Mouse (Mus musculus): ENCODE measurements around the gene Adprh. TPM values are rescaled to one million over a fixed set of nuclear protein-coding genes. Genes with fewer than 3 reads are reported as not detected.

The Adprh gene
- polyA plus RNA-seq, 1 experiment: 38.1 TPM

DNA sequence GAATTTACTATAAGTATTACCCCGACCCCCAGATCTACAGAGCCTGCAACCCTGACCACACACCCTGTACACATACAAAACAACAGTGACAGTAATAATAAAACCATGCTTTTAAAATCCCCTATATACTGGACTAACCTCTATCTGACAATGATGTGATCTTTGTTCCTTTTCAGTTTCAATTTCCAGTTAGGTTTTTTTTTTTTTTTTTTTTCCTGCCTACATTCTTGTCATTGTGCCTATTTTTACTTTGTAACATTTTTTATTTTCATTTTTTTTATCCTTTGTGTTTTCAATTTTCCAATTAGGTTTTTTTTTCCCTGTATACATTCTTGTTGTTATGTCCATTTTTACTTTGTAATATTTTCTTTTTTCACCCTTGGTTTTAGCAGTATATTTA lies 26.7 kb downstream of the Adprh start:
- Histone ChIP-seq H3K4me3 (ENCODE audit: insufficient read depth, low read length) (no peak overlapping the region), H3K4me1 (ENCODE audit: control insufficient read depth, insufficient read depth, low read length) (no peaks in the 10 kb centered on the region), H3K27ac (ENCODE audit: insufficient read depth, low read depth, low read length) (no peak overlapping the region)
- TF ChIP-seq POLR2A (IDR thresholded peaks at IDR 0.05; ENCODE audit: borderline replicate concordance, low read depth, low read length) (no peak), CTCF (IDR thresholded peaks at IDR 0.05; ENCODE audit: low read depth, low read length) (no peak)

DNA sequence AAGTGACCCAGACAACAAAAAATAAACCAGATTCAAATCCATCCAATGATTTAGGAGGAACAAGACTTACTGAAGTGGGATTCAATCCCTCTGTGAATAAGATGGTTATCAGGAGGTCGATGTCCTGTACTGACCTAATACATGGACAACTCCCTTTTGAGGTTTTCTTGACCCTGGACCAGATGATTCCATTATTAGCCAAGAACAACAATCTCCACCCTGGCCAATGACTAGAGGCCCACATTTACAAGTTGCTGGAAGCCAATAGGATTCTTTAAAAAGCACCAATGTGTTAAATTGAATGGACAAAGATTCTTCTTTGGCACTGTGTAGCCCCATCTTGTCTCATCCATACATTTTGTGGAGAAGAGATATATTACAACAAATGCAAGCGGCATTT lies 27.1 kb downstream of the Adprh start:
- H3K4me3 ChIP-seq (ENCODE audit: insufficient read depth, low read length): no peak overlapping the region
- no peak overlapping the region for H3K27ac ChIP-seq (ENCODE audit: insufficient read depth, low read depth, low read length)
- no peak for TF ChIP-seq POLR2A (IDR thresholded peaks at IDR 0.05; ENCODE audit: borderline replicate concordance, low read depth, low read length)
- TF ChIP-seq CTCF (IDR thresholded peaks at IDR 0.05; ENCODE audit: low read depth, low read length): no peak
- no peaks in the 10 kb centered on the region for H3K4me1 ChIP-seq (ENCODE audit: control insufficient read depth, insufficient read depth, low read length)

DNA sequence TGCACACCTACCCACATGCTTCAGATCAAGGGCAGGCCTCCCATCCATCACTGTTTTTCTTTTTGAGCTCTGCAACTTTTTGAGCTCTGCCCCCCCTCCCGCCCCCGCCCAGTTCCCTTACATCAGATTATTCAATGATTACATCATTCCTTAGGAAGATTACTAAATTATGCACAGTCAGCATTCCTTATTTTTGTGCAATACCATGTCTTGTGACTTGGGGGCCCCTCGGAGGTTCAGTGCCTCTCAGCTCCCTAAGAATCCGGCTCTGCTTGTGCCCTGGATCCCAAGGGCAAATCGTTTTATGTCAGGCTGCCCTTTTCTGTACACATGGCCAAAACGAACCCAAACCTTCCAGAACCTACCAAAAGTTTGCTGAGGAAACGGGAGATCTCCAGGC lies 37.5 kb downstream of the Adprh start:
- Histone ChIP-seq H3K4me3 (ENCODE audit: insufficient read depth, low read length) (no peak overlapping the region), H3K27ac (ENCODE audit: insufficient read depth, low read depth, low read length) (no peak overlapping the region), H3K4me1 (ENCODE audit: control insufficient read depth, insufficient read depth, low read length) (peaks cover 12% of the 10 kb centered on the region)
- TF ChIP-seq CTCF (IDR thresholded peaks at IDR 0.05; ENCODE audit: low read depth, low read length) (no peak), POLR2A (IDR thresholded peaks at IDR 0.05; ENCODE audit: borderline replicate concordance, low read depth, low read length) (no peak)

DNA sequence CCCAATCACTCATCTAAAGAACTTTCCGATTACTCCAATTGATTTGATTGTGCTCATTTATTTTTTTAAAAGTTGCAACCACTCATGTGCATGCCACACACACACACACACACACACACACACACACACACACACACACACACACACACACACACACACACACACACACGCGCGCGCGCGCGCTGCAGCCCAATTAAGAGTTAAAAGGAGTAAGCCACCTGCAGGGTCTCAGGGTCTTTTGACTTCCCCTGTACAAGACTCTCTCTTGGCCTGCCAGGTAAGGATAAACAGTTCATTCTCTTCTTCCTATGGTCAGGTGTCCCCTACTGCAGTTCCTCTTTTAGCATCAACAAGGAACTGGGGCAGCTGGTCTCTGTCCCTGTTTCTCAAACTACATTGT lies 44.1 kb downstream of the Adprh start:
- TF ChIP-seq POLR2A (IDR thresholded peaks at IDR 0.05; ENCODE audit: borderline replicate concordance, low read depth, low read length): no peak
- TF ChIP-seq CTCF (IDR thresholded peaks at IDR 0.05; ENCODE audit: low read depth, low read length): no peak
- H3K27ac ChIP-seq (ENCODE audit: insufficient read depth, low read depth, low read length): no peak overlapping the region
- H3K4me1 ChIP-seq (ENCODE audit: control insufficient read depth, insufficient read depth, low read length): peaks cover 20% of the 10 kb centered on the region
- no peak overlapping the region for H3K4me3 ChIP-seq (ENCODE audit: insufficient read depth, low read length)

DNA sequence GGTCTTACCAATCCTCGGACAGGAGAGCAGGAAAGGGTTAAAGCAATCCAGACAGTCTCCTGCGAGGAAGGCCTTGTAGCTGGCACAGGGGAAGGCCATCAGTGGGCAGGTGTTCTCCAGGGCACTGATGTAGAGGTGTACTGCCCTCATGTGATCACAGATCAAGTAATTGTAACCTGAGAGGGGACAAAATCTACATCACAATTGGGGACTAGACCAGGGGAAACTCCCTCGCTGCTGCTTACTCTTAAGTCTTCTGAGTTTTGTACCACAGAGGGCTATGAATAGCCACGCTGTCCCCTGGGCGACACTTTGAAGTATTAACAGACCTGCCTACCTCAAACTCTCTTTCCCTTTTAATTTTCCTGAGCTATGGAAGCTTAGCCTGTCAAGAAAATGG lies 44.9 kb downstream of the Adprh start:
- no peak for TF ChIP-seq CTCF (IDR thresholded peaks at IDR 0.05; ENCODE audit: low read depth, low read length)
- TF ChIP-seq POLR2A (IDR thresholded peaks at IDR 0.05; ENCODE audit: borderline replicate concordance, low read depth, low read length): no peak
- H3K4me3 ChIP-seq (ENCODE audit: insufficient read depth, low read length): no peak overlapping the region
- no peak overlapping the region for H3K27ac ChIP-seq (ENCODE audit: insufficient read depth, low read depth, low read length)
- peaks cover 23% of the 10 kb centered on the region for H3K4me1 ChIP-seq (ENCODE audit: control insufficient read depth, insufficient read depth, low read length)

DNA sequence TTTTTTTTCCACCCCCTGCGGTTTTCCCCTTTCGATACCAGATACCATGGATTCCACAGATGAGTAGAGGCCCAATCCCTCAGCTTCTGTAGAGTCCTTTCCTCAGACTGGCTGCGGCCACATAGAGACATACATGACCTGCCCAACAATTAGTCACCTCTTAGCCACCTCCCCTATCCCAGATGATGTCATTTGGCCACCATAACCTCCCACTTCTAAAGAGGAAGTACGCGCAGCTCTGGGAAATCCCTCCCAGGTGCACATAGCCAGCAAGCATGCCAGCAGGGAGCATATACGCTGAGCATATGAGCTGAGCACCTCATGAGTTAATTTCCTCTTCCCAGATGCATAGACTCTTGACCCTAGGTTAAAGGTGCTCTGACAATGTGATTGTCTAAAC lies 45.8 kb downstream of the Adprh start:
- peaks cover 23% of the 10 kb centered on the region for H3K4me1 ChIP-seq (ENCODE audit: control insufficient read depth, insufficient read depth, low read length)
- H3K4me3 ChIP-seq (ENCODE audit: insufficient read depth, low read length): no peak overlapping the region
- no peak overlapping the region for H3K27ac ChIP-seq (ENCODE audit: insufficient read depth, low read depth, low read length)
- TF ChIP-seq POLR2A (IDR thresholded peaks at IDR 0.05; ENCODE audit: borderline replicate concordance, low read depth, low read length) (no peak), CTCF (IDR thresholded peaks at IDR 0.05; ENCODE audit: low read depth, low read length) (no peak)

DNA sequence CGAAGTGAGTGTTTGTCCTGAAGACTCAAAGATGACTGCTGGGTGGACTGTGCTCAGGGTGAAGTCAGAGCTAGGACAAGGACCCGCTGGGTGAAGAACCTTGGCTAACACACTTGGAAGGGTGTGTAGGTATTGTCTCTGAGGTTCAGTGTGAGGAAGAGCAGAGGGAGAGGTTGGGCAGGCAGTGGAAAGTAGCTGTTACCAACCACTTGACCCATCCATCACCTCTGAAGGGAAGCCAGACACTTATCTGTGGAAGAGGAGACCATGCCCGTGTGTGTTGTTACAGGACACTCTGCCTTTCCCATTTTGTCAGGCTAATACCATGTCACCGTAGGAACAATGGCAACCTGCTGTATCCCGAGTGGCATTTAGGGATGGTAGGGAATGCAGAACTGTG lies 46.2 kb downstream of the Adprh start:
- Histone ChIP-seq H3K27ac (ENCODE audit: insufficient read depth, low read depth, low read length) (no peak overlapping the region), H3K4me3 (ENCODE audit: insufficient read depth, low read length) (no peak overlapping the region), H3K4me1 (ENCODE audit: control insufficient read depth, insufficient read depth, low read length) (peaks cover 23% of the 10 kb centered on the region)
- TF ChIP-seq CTCF (IDR thresholded peaks at IDR 0.05; ENCODE audit: low read depth, low read length) (no peak), POLR2A (IDR thresholded peaks at IDR 0.05; ENCODE audit: borderline replicate concordance, low read depth, low read length) (no peak)

DNA sequence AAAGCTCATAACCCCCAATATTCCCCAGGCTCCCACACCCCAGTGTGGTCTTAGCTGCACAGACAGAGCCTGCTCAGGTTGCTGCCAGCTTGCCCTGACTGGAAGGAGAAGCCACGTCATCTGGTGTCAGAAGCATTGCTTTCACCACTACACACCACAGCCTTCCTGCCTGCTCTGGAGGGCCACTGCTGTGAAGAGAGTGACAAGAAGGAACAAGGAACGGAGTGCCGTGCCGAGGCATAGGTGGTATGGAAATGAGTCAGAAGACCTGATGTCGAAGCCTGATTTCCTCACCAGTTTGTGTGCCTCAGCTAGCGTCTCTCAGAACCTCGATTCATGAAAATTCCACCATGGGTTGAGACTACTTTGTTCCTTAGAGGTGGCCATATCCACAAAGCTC lies 48.9 kb downstream of the Adprh start:
- Histone ChIP-seq H3K27ac (ENCODE audit: insufficient read depth, low read depth, low read length) (no peak overlapping the region), H3K4me3 (ENCODE audit: insufficient read depth, low read length) (no peak overlapping the region), H3K4me1 (ENCODE audit: control insufficient read depth, insufficient read depth, low read length) (peaks cover 22% of the 10 kb centered on the region)
- TF ChIP-seq CTCF (IDR thresholded peaks at IDR 0.05; ENCODE audit: low read depth, low read length): no peak

DNA sequence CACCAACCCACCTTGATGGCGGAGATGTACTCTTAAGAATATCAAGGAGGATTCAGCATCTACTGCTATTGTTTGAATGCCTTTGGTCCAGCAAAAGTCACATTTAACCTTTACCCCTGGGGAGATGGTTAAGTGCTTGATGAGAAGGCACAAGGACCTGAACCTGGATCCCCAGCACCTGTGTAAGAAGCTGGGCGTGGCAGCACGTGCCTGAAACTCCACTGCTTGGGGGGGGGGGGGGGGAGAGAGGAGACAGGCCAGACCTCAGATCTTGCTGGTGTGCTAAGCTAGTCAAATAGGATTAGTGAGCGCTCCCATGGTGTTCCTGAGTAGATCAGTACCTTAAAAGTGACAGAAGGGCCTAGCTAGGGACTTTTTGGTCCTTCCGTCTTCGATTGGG lies 51.0 kb downstream of the Adprh start:
- TF ChIP-seq CTCF (IDR thresholded peaks at IDR 0.05; ENCODE audit: low read depth, low read length) (no peak), POLR2A (IDR thresholded peaks at IDR 0.05; ENCODE audit: borderline replicate concordance, low read depth, low read length) (no peak)
- H3K27ac ChIP-seq (ENCODE audit: insufficient read depth, low read depth, low read length): no peak overlapping the region
- no peak overlapping the region for H3K4me3 ChIP-seq (ENCODE audit: insufficient read depth, low read length)
- H3K4me1 ChIP-seq (ENCODE audit: control insufficient read depth, insufficient read depth, low read length): peaks cover 20% of the 10 kb centered on the region

DNA sequence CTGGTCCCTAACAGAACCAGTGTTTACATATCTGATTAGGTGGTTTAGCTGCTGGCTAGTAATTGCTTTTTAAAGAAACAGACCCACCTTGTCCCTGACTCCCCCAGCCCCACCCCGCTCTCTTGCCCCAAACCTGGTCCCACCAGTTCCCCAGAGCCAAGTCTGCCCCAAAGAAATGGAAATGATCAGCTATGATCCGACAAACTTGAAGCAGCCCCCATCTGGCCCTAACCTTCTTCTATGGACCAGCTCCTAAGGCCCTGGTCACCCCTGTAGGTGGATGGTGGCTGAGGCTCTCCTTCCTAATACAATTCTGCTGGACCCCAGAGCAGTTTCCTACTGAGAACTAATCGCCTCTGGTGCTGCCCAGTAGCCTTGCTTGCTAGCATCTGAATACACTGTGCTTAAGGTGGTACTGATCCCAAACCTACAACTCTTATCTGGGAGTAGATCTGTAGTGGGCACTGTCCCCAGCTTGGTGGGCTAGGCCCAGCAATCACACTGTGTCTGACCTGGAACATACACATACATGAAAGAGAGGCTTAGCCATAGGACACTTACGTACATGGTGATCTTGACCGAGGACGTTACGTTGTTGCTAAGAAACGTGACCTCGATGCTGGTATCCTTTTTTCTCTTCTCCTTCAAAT lies 52.1 kb downstream of the Adprh start:
- no peak for TF ChIP-seq CTCF (IDR thresholded peaks at IDR 0.05; ENCODE audit: low read depth, low read length)
- no peak for TF ChIP-seq POLR2A (IDR thresholded peaks at IDR 0.05; ENCODE audit: borderline replicate concordance, low read depth, low read length)
- no peak overlapping the region for H3K27ac ChIP-seq (ENCODE audit: insufficient read depth, low read depth, low read length)
- H3K4me1 ChIP-seq (ENCODE audit: control insufficient read depth, insufficient read depth, low read length): peaks cover 21% of the 10 kb centered on the region
- H3K4me3 ChIP-seq (ENCODE audit: insufficient read depth, low read length): no peak overlapping the region
